Mouse (Mus musculus) stomach, embryonic 14.5 days (tissue): ENCODE results near the gene Upk3b. TPM values are rescaled to one million over a fixed set of nuclear protein-coding genes. Genes with fewer than 3 reads are reported as not detected.

Experiments
- polyA plus RNA-seq: library from polyadenylated mRNA; unstranded; fragments of >200 nt; fragmentation: Nextera tagmentation; extraction: Ambion mirVana; gene quantifications from 2 replicates; pipeline ENCODE4 v1.2.1, GENCODE M21; 2014

Gene Upk3b
- polyA plus RNA-seq, 1 experiment from 2014 or later, result 23.7 TPM

Other genes with a start within 250 kb of the Upk3b start
- gene Srrm3, start 231.6 kb upstream of the Upk3b start, polyA plus RNA-seq, result 2.8 and 4.8 TPM in 2 replicates
- gene Hspb1, start 150.6 kb upstream of the Upk3b start, polyA plus RNA-seq, result 221 and 237 TPM in 2 replicates
- 99.4 and 101 TPM in 2 replicates for gene Ywhag, start 103.9 kb upstream of the Upk3b start, polyA plus RNA-seq
- 1.9 and 2.2 TPM in 2 replicates for gene Ssc4d, start 64.0 kb upstream of the Upk3b start, polyA plus RNA-seq
- gene Zp3, start 58.4 kb upstream of the Upk3b start, polyA plus RNA-seq, result not detected in 2 replicates
- gene Dtx2, start 43.7 kb upstream of the Upk3b start, polyA plus RNA-seq, result 20.7 and 24.4 TPM in 2 replicates
- gene Upk3bl, start 16.0 kb downstream of the Upk3b start, polyA plus RNA-seq, result 62.4 and 63.0 TPM in 2 replicates
- gene Rasa4, start 45.4 kb downstream of the Upk3b start, polyA plus RNA-seq, result 10.2 and 11.0 TPM in 2 replicates
- 239 and 243 TPM in 2 replicates for gene Polr2j, start 78.1 kb downstream of the Upk3b start, polyA plus RNA-seq
- 28.7 and 28.8 TPM in 2 replicates for gene Lrwd1, start 97.6 kb downstream of the Upk3b start, polyA plus RNA-seq
- gene Alkbh4, start 97.7 kb downstream of the Upk3b start, polyA plus RNA-seq, result 16.2 and 18.1 TPM in 2 replicates
- gene Orai2, start 132.2 kb downstream of the Upk3b start, polyA plus RNA-seq, result 7.0 and 7.8 TPM in 2 replicates
- gene Prkrip1, start 160.5 kb downstream of the Upk3b start, polyA plus RNA-seq, result 49.5 and 50.9 TPM in 2 replicates
- 3.0 and 3.3 TPM in 2 replicates for gene Sh2b2, start 208.1 kb downstream of the Upk3b start, polyA plus RNA-seq